ENCODE assay signal across 34 mouse cellular contexts in genomic region chr5:45453451-45453850, GRCm38 (mm10). TPM values are rescaled to one million over a fixed set of nuclear protein-coding genes. Genes with fewer than 3 reads are reported as not detected.
"Had no signal": no experiment of that assay in that cellular context is flagged by ENCODE, and none has a peak within 500 bp of the region (broad histone marks: within the 10 kb centered on the region; RNA-seq: fewer than 3 reads in every experiment).

TSS of gene Clrn2 (plus strand) at chr5:45453751.

- H3K4me3 ChIP-seq: gastrocnemius, adult 2 months; heart, adult 2 months; heart, embryonic 12.5 days; hindbrain, embryonic 10.5 days; hindbrain, embryonic 12.5 days; intestine, embryonic 15.5 days; kidney, embryonic 15.5 days; layer of hippocampus, adult 2 months; left cerebral cortex, adult 2 months; limb, embryonic 10.5 days; limb, embryonic 12.5 days; liver, embryonic 13.5 days had no signal

- H3K9ac ChIP-seq: heart, embryonic 12.5 days; hindbrain, embryonic 12.5 days; hindbrain, embryonic 14.5 days; intestine, embryonic 15.5 days; kidney, embryonic 15.5 days; limb, embryonic 12.5 days; liver, embryonic 13.5 days had no signal

- DNase-seq: gastrocnemius, adult 2 months; gastrocnemius, postnatal 10 days; gastrocnemius, postnatal 25 days; heart, adult 2 months; heart, postnatal 10 days; heart, postnatal 4 days; kidney, adult 18-20 months; kidney, adult 8-10 months; kidney, postnatal 10 days; kidney, postnatal 25 days; kidney, postnatal 4 days; liver; liver, embryonic 13.5 days had no signal

- H3K27me3 ChIP-seq: hindbrain, embryonic 12.5 days; intestine, embryonic 15.5 days; kidney, embryonic 15.5 days; liver, embryonic 13.5 days had no signal

- H3K4me2 ChIP-seq: heart, embryonic 12.5 days; hindbrain, embryonic 12.5 days; hindbrain, embryonic 14.5 days; intestine, embryonic 15.5 days; kidney, embryonic 15.5 days; limb, embryonic 12.5 days; liver, embryonic 11.5 days; liver, embryonic 13.5 days had no signal

- ATAC-seq: hindbrain, embryonic 16.5 days; inflammation-experienced regulatory T-cells, adult 6 months; intestine, embryonic 15.5 days; intestine, postnatal 0 days had no signal

- H3K9me3 ChIP-seq: heart, embryonic 12.5 days; hindbrain, embryonic 10.5 days; hindbrain, embryonic 12.5 days; intestine, embryonic 15.5 days; kidney, embryonic 15.5 days; limb, embryonic 10.5 days; limb, embryonic 12.5 days; liver, embryonic 13.5 days had no signal

- H3K36me3 ChIP-seq: heart, embryonic 12.5 days; hindbrain, embryonic 10.5 days; hindbrain, embryonic 12.5 days; intestine, embryonic 15.5 days; kidney, embryonic 15.5 days; limb, embryonic 10.5 days; limb, embryonic 12.5 days; liver, embryonic 13.5 days had no signal

- H3K27ac ChIP-seq: gastrocnemius, adult 2 months; heart, adult 2 months; hindbrain, embryonic 10.5 days; hindbrain, embryonic 12.5 days; hindbrain, embryonic 14.5 days; intestine, embryonic 15.5 days; kidney, embryonic 15.5 days; layer of hippocampus, adult 2 months; left cerebral cortex, adult 2 months; limb, embryonic 10.5 days; limb, embryonic 12.5 days; liver, embryonic 13.5 days had no signal

RNA-seq across cellular contexts. Expression of gene Clrn2, which starts in this region (rescaled TPM):
- total RNA-seq: gastrocnemius, adult 2 months; gastrocnemius, postnatal 10 days; gastrocnemius, postnatal 25 days; gastrocnemius, postnatal 4 days; granulocyte monocyte progenitor cell, adult 5-6 weeks; heart, adult 2 months; heart, postnatal 10 days; heart, postnatal 25 days; heart, postnatal 4 days; layer of hippocampus, postnatal 10 days had no signal
- polyA plus RNA-seq: heart, adult 2 months; heart, embryonic 12.5 days; heart, embryonic 14.5 days; heart, embryonic 16.5 days; inflammation-experienced regulatory T-cells, adult 6 months; intestine, embryonic 15.5 days; intestine, postnatal 0 days; kidney, embryonic 15.5 days; limb, embryonic 10.5 days; limb, embryonic 14.5 days; liver, embryonic 11.5 days; liver, embryonic 13.5 days had no signal
